Mouse (Mus musculus) neural tube, embryonic 10.5 days (tissue): Measurements from ENCODE around the gene Tars2.
"Not testable (repeated sequence)": the region's sequence is repeated elsewhere in the genome, so short reads cannot be mapped to it uniquely, and the experiment has no call there.

Source experiments
- DNase-seq: peaks from one replicate; pipeline ENCODE4 v3.0.0-alpha.2; 2017; ENCODE audit warnings: low spot score; ENCODE audit errors: extremely low spot score

Tars2 gene

DNA sequence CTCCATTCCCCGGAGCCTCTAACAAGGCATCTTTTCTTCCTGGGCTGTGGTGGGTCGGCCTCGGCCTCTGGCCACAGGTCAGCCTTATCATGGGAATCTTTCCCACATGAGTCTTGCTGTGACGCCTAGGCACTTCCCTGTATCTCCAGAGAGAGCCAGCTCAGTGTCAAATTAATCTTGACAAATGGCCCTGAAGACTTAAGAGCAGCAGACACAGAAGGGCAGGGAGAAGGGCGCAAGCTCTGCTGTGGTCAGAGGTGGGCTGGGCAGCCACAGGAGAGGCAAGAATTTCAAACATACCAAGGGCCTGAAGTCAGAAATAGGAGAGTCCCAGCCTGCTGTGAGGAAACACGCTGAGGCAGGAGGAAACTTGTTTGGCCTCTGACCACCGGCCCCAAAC is 63.6 kb downstream of the Tars2 start:
- DNase-seq = peak; percentile 42

DNA sequence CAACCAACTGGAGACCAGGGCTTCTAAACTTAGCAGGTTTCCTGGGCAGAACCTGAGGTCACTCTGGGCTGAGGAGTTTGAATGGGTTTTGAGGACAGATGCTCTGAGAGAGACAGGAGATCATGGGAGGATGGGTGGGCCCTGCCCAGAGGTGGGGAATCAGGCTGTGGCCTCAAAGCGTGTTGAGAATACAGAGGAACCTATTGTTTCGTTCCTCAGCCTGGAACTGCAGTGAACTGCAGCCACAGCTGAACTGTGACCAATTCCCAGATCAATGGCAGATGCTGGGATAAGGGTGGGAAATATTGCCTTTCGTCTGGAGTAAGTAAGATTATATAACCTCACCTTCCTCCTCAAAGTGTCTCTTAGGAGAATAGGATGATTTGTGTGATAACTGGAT is 64.2 kb downstream of the Tars2 start:
- DNase-seq = no peak

DNA sequence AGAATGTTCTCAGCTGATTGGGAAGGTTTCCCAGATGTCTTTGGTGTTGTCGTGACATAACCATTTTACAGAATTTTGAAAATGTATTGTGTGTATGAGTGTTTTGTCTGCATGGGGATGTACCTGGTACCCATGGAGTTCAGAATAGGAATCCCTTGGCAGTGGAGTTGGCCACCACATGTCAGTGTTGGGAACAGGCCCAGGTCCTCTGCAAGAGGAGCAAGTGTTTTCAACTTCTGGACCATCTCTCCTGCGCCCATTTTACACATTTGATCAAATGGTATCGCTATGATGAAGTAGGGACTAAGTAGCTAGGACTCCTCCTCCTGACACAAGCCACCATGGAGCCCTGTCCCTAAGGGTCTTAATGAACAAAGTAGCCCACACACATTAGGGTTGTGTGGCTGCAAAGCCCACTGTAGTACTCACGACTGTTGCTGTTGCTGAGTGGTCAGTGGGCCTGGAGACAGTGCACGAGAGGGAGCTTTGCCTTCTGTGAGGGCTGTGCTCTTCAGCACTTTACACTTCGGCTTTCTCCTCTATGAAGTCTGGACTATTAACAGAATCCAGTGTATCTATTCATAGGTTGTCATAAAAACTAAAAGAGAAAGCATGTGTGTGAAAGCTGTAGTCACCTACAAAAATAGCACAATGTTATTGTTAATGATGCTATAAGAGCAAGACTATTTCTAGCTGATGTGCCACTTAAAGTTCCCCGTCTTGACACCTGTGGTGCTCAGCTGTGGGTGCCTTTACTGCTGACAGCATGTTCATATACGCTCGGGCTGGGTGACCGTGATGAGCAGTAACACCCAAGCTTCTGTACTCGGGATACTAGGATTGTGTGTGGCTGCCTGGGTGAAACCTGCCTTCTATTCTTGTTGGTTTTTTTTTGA is 65.0 kb downstream of the Tars2 start:
- DNase-seq = no peak

DNA sequence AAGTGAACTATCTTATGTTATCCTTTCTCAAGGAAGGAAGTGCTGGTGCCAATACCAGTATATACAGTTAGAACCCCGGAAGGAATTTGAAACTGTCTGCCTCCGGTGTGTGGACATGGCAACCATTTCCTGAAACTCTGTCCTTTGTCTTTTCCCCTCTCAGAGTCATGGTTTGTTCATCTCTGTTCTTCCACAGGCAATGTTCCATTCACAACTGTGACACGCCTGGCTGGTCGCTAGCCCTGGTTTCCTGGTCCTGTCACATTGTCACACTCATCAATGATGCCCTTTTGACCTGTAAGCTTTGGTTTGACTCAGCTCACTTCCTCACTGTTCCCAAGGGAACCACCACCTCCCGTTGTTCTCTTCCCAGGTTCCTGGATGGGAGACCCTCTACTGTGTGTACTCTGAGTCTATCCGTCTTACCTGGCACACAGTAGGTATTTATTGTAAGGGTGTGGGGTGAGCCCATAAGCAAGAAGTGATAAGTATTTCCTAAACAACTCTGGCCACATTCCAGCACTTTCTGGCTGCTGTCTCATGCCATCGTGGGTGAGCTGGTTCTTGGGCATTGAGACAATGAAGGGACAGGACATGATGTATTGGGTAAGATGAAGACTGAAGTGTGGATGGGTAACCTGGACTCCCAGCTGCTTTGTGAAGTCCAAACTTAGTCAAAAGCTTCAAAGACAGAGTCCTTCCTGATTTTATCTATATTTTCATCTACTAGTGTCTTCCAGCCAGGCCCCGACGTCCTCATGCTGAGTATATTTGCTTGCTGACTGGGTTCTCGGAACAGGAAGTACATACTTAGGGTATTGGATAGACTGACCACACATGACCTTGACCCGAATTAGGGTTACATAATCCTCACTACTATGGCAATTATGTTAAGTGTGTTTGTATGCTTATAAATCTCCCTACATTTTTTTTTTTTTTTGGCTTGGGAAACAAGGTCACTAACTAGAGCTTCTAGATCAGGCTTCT is 65.9 kb downstream of the Tars2 start:
- peak; percentile 15 for DNase-seq

DNA sequence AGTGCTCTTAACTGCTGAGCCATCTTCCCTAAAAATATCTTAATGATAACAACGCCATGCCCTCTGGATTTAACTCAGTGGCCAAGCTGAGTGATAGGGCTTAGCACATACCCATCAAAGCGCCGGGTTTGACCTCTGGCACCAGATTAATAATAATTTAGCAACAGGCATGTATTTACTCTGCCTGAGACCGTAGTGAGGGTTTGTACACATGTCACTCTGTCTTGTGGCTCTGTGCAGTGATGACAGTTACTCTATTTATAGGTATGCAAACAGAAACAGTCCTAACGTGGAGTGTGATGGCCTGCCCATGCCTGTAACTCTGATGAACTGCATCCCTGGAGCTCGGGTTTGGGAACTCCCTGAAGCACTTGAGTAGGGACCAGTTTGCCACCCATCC is 67.3 kb downstream of the Tars2 start:
- DNase-seq = peak; percentile 11

DNA sequence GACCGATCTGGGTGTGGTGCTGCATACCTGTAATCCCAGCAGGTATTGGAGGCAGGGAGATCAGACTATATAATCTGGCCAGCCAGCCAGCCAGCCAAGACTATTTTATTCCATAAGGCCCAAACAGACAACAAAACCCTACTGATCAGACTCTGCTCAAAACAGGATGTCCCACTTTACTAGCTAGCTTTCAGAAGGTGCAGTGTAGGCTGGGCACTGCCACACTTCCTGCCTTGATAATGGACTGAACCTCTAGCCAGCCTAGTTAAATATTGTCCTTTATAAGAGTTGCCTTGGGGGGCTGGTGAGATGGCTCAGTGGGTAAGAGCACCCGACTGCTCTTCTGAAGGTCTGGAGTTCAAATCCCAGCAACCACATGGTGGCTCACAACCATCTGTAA is 69.5 kb downstream of the Tars2 start:
- DNase-seq = not testable (repeated sequence)
